Mouse (Mus musculus) thymus, postnatal 14 days (tissue): ENCODE measurements around the gene Gnb3.

Source experiments
- DNase-seq: peaks from one replicate; pipeline ENCODE4 v3.0.0; 2021

The Gnb3 gene

DNA sequence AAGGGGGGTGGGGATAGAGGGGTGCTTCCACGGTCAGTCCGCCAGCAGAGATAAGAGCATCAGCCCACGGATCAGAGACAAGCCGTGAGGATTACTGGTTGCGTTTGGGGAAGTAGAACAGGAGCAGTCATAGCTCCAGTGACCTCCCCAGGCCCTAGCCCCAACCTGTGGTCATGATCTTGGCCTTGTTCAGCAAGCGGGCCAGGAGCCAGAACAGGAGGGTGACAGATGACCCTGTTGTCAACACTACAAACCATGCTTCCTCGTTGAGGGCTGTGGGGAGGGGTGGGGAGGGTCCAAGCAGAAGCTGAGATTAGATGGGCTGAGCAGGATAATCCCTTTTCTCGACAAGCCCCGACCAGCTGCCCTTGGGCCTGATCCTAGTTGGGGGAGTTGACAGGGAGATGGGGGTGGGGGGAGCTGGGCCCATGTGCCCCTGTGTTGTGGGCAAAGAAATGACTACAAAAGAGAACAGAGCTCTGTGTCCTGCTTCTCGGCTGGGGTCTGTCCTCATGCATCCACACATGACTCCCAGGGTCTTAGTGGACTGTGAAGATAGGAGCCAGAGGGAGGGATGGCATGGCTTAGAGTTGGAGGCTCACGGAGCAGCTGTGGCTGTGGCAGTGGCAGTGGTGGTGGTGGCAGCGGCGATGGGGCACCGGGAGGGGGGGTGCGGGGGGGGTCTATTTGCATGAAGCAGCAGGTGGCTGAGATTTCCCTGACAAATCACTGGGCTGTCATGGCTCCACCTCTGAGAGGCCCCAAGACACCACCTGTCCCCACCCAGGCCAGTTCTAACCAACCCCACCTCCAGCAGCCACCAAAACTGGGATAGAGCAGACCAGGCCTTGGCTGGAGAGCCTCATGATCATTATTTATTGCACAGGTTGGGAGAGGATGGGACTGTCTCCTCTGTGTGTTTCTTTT lies at the start of gene Gnb3:
Gene Gnb3 (minus strand): TSS at position 35 of the 927 bp plus-strand sequence.
- DNase-seq: no peak

DNA sequence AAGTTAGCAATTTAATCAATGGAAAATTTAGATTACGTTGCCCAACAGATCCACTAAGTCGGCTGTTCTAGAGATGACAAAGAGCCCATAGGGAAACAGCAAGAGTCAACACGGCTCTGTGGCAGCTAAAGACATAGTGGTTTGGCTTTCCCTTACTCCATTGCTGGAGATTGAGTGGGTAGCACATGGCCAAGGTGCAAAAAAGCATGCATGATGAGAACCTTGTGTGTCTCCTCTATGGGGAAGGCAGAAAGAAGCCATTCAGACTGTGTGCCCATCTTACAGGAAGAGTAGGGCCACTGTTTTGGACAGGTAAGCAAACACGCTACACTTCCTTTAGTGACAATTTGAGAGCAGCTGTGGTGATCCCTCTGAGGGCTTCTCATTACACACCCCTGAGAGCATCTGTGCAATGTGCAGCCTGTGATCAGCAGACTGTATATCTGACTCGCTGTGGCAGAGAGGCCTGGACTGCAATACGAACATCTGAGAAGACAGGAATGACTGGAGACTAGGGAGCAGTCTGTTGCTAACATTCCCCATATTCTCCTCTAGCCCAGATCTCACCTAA lies 48.6 kb upstream of the Gnb3 start:
- peak; percentile 60 for DNase-seq

DNA sequence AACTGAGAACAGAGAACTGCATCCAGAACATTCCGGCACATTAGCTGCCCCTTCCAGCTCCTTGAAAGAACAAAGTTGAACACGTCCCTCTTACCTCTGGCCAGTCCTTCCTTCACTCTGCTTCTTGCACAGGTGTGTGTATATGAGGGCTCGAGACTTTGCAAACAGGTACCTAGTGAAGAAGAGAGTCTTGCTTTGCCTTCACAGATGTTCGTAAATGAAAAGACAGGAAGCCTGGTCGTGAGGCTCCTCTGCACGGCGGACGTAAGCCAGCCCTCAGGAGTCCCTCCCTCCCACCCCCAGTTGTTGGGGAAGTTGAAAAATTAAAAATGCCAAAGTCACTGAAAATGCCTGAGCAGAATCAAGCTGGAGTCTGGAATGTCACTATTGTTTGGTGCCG lies 47.9 kb upstream of the Gnb3 start, which contains the start of gene Cd4:
Gene Cd4 (minus strand): TSS at position 236 of the 400 bp plus-strand sequence.
- DNase-seq: peak; percentile 73

DNA sequence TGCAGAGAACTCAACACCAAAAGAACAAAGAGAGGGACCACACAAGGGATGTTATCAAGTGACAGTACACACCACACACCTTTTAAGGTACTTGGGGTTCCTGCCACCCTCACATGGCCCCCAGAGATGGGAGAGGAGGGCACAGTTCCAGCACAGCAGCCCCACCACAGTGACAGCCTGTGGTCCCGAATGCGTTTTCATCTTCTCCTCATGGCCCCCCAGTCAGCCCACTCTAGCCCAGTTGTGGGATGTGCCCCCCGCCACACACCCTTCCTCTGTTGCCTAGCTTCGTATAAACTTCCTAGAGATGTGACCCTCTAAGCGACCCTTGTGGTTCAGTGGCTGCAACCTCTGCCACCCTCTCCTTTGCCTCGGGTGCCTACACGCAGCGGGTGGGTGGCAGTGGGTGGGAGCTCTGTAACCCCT lies 45.9 kb upstream of the Gnb3 start:
- DNase-seq: peak; percentile 71

DNA sequence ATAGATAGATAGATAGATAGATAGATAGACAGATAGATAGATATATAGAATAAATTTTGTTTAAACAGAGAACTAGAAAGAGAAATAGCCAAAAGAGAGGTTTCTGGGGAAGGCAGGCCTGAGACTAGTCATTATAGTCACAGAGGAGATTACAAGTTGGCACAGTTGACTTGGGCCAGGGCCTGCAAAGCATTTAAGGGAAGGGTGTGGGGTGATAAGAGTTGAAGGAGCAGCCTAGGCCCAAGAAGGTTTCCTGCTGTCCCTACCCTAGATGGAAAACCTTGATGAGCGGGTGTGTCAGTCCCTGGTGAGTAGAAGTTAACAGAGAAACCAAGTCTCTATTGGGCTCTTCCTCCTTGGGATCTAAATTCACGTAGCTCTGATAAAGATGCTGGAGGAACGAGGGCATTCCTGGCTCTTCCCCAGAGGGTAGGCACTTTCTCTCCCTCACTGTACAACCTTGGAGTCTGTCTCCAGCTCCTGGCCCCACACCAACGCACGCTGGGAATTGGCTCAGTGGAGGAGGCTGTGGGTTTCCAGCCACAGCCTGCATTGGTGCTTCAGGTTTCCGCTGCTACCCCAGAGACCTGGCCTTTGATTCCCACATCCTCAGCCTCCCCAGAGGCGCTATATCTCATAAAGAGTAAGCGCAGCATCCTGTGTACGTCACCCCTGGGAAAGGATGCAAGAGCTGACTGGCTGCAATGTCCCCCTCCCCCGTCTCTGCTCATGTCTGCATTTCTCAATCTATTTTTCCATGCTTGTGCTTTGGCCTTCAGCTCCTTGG lies 44.8 kb upstream of the Gnb3 start:
- peak; percentile 87 for DNase-seq

DNA sequence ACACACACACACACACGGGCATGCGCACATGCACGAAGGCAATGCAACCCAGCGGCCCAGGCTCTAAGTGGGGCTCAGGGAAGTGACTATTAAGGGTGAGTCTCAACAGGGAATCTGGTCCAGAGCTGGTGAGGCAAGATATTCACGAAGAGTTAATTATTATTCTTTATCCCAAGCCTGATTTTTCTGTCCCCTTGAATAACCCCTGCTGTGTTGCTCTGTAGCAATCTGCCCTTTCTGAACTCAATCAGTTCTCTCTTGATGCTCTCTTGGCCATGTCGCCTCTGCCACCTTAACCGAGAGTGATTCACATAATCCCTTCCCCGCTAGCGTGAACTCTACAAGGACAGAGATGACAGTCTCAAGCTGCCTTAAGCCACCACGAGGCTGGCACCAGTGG lies 43.3 kb upstream of the Gnb3 start:
- DNase-seq: no peak

DNA sequence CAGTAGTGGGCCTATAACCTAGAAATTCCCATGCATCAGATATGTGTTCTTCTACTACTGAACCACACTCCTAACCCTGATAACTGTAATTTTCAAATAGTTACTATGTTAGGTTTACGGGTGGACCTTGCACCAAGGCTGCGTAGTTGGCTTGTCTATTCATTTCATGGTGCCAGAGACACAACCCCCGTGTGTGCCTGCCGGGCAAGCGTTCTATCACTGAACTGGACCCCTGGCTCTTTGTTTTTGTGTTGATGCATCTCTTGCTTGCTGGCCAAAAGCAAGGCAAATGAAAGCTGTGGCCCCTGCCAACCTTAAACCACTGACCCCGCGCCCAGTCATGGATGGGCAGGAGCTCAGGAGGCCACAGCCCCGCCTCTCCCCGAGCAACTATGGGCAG lies 41.7 kb upstream of the Gnb3 start:
- DNase-seq: no peak

DNA sequence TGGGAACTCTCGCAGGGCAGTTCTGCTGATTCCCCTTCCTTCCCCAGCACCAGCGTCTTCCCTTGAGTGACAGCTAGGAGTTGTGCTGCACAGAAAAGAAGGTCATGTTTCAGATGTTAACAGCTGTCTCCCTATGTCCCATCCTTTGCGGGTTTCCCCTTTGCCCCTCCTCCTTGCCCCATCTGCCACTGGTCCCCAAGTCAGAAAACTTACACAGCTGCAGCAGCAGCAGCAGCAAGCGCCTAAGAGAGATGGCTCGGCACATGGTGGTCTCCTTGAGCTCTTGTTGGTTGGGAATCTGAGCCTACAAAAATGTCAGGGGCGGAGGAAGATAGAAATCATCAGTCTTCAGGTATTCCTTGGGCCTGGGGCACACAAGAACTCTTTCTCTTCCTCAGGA lies 39.3 kb upstream of the Gnb3 start:
- peak; percentile 84 for DNase-seq

DNA sequence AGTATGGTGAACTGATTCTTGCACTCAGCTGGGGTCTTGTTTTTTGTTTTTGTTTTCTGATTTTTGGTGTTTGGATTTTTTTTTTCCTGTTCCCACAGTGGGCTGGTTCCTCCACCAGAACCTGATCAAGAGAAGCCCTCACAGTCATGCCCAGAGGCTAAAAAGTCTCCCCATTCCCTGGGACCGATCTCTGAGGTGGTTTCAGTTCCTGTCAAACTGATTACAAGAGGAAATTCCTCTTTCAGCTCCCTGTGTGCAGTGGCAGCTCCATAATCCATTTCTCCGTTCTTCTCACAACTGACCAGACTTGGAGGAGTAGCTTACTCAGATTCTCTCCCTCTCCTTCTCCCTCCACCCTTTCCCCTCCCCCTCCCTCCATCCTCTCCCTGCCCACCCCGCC lies 34.3 kb upstream of the Gnb3 start:
- no peak for DNase-seq

DNA sequence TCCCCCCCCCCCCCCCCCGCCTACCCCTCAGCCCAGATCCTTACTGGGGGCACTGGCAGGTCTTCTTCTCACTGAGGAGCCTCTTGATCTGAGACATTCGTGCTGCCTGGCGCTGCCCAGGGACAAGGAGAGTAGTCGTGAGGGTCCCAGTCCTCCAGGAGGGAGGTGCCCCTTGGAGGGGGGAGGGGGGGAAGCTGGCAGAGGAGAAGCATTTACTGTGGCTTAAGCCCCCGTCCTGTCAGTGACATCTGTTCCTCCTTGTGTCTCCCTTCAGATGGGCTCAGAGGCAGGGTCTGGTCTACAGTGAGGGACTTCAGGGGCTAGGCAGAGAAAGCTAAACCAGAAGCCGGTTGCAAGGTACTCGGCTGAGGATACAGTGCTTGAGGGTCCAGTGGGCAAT lies 26.5 kb upstream of the Gnb3 start:
- DNase-seq: peak; percentile 28

DNA sequence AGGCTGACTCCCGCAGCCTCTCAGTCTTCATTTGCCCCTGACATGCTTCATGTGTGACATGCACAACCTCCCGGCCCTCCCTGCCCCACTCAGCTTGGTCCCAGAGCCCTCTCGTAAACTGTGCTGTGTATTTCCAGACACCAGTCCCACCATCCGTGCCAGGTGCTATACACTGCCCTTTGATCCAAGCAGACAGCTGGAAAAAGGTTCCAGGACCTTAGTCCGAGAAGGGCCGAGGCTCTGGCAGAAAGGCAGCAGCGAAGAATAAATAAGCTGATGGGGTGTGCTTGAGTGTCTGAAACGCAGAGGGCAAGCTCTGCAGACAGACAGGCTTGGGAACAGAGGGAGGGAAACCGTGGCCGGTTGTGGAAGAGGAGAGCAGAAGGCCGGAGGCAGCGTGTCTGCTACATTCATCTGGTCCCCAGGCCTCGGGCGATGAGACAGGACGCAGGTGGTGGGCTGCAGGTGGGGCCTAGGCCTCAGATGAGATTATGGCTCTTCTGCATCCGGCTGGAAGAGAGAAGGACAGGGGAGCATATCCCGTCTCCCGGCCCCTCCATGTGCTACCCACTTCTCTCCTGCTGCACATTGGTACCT lies 25.8 kb upstream of the Gnb3 start:
- DNase-seq: no peak

DNA sequence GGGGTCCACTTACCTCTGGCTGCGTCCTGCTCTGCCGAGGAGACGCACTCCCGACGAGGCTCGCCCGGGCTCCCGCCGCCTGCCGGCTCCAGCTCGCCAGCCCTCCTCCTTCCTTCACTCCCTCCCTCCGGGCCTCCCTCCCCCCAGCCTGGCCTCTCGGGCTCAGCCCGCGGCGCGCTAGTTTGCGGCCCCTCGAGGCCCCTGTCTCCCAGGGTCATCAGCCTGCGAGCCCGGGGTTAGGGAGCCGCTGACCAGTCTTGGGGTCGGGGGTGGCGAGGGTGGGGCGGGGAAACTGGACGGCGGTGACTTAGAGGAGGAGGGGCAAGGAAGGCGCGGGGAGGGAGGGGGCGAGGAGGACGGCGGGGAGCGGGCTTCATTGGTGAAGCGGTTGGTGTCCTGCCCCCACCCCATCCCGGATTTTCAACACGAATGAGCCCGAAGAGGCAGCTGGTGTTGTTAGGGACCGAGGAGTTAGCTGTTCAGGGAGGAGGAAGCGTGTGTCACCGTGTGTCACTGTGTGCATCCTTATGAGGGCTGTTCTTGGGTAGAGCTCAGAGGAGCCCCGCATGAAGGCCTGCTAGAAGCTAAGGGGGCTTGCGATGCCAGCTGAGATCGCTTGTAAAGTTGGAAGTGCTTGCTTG lies 23.7 kb upstream of the Gnb3 start, which contains the start of gene Gpr162:
Gene Gpr162 (minus strand): TSS at position 326 of the 641 bp plus-strand sequence.
- DNase-seq: peak; percentile 76

DNA sequence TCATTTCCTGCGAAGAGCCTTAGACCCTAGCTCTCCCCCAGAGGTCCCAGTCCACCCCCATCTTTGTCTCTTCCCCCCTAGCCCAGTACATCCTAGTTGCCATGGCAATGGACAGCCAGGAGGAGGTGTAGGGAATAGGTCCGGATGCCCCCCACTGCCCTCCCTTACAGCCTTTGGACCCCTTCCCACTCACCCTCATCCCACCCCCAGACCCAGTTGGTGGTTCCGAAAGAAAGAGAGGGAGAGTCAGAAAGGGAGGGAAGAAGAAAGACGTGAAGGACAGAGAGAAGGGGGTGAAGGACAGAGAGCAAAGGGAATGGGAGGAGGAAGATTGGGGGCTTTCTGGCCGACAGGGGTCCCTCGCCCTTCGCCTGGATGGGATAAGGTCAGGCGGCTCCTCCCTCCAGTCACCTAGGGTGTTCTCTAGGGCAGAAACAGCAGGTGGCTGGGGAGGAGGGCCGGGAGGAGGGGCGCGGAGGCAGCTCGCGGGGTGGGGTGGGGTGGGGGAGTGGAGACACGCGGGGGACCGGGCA lies 23.1 kb upstream of the Gnb3 start:
- peak; percentile 88 for DNase-seq

DNA sequence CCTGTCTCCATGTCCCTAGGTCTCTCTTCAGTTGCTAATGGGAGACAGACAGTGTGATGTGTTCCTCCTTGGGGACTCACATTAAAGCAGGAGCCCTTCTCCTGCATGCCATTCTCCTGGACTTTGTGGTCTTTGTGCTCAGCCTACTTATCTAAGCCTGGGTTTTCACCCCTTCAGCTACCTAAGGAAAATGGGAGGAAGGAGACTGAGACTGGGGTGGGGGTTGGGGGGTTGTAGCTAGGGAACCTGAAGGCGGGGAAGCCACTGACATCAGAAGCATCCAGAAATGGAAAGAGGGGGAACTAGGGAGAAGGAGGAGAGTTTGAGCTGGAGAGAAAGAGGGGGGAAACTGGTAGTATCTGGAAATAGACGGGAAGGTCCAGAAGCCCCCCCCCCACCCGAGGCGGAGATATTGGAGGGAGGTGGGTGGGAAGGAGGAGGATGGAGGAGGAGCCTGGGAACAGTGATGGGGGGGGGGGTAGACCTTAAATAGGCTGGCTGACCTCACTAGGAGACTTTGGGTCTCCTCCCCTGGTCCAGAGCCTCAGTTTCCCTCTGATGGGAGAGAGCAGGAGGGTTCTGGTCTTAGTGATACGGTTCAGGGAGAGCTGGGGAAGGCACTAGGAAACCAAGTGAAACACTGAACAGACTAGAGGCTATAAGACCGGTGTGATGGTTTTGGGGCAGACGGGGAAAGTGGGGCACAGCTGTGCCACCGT lies 22.5 kb upstream of the Gnb3 start:
- DNase-seq: no peak

DNA sequence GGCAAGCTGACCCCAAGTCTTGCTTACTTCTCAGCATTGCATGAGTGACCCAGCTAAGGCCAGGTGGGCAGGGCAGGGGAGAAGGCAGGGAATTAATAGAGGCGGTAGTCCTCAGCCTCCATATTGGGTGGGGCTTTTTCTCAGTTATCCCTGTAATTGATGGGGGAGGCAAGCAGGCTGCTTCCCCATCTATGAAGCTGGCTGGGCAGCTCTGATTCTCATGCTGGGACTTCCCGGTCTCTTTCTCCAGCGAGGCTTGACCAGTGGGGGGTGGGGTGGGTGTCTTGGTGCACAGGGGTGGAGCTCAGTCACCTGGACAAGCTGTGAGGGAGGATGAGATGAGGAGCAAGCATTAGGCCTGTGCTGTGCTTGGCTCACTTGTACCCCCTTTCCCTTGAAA lies 21.7 kb upstream of the Gnb3 start:
- DNase-seq: no peak

DNA sequence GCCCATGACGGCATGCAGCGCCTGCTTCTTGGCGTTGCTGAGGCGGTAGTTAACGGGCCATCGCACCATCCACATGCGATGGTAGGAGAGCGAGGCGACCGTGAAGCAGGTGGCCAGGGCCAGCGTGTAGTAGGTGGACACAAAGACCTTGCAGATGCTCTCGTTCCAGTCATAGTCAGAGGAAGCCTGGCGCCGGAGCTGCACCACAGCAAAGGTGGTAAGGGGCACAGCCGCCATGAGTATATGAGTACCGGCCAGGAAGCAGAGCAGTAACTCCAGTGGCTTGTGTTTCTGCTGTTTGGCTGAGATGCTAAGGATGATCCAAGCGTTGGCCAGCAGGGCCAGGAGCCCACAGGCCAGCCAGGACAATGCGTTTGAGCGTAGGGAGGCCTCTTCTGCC lies 21.2 kb upstream of the Gnb3 start:
- DNase-seq: peak; percentile 23

DNA sequence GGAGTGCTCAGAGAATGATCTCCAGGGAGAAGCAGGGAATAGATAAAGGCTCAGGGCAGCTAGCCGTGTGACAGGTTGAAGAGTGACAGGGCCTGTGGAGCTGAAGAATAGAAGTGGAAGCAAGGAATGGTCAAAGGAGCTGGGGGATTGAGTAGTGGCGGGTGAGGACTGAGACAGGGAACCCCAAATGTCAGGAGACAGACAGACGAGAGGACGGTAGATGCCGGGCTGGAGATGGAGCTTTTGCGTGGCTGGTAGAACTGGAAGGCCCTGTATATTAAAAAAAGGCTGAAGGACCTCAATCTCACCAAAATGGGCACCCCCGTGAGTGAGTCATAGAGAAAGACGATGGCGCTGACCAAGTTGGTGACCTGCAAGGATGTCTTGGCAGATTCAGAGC lies 20.4 kb upstream of the Gnb3 start:
- no peak for DNase-seq

DNA sequence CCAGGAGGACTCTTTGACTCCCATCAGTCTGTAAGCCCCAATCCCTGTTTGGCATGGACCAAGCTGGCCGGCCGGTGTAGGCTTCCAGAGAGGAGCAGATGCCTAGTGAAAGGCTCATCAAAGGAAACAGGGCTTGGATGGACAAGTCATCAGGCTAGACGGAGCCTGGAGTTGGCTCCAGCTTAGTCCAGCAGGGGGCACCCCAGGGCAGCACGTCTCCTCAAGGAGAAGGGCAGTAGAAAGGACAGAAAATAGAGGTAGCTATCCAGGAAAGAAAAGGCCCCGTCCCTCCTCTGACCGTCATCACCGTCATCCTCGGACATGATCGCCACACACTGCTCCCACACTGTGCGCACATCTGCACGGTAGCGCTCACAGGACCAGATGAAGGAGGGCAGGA lies 19.6 kb upstream of the Gnb3 start:
- DNase-seq: peak; percentile 93

DNA sequence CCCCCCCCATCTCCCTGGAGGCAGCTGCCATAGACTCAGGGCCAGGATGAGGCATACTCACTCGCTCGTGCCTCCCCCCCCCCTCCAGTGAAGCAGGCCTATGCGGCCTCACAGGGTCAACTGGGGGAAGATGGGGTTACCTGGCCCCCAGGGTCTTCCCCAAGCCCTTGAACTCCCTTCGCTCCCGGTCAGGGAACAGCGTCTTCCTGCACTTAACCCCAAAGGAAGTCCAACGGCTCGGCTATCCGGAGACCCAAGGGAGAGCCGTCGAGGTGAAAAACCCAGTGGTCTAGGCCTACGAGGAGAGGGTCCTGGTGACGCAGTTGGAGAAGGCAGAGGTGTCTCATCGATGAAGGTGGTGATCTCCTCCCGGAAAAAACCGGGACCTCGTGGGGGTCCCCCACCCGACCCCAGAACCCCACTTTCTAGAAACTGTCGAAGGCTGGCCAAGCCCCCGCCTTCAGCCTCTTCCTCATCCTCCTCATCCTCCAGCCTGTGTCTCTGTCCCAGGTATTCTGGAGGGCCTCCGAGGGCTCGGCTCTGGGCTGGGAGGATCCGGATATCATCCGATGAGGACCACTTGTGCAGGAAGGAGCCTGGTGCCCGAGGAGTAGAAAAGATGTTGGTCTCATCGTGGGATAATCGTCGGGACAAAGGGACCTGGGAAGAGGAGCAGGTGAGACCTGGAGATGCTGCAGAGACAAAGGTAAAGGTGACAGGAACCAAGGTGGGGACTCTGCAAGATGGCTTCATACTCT lies 18.7 kb upstream of the Gnb3 start:
- DNase-seq: no peak

DNA sequence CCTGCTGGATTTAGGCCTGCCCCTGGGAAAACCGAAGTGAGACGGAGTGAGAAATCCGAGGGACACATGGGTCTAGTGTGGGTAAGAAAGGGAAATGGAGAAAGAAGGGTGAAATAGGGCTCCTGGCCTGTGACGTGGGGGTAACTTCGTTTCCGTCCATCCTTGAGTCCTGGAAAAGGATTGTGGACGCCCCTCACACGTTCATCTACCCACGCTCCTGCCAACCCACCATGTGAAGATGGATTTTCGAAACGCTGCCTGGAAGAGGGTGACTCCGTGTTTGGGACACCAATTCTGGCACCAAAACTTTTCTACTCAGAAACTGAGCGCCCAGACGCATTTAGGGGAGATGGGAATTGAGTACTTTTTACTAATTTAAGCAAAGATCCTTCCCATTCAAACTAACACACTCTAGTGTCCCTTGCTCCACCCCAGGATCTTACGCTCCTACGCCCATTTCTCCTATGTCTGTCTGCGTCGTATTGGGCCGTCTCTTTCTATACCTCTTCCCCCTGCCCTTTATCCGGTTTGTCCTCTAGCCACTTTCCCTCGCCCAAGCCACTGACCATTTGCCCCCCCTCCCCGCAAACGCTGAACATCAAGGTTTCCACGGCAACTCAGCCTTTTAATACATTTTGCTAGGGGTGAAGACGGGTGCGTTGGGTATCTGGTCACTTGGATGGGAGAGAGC lies 17.9 kb upstream of the Gnb3 start:
- peak; percentile 24 for DNase-seq
